Mouse (Mus musculus) spleen, adult 12 weeks (tissue): ENCODE measurements around the gene Enox1.

Source experiments
- DNase-seq: peaks from one replicate; pipeline ENCODE4 v3.0.0; 2022; ENCODE audit warnings: low spot score

Gene Enox1

DNA sequence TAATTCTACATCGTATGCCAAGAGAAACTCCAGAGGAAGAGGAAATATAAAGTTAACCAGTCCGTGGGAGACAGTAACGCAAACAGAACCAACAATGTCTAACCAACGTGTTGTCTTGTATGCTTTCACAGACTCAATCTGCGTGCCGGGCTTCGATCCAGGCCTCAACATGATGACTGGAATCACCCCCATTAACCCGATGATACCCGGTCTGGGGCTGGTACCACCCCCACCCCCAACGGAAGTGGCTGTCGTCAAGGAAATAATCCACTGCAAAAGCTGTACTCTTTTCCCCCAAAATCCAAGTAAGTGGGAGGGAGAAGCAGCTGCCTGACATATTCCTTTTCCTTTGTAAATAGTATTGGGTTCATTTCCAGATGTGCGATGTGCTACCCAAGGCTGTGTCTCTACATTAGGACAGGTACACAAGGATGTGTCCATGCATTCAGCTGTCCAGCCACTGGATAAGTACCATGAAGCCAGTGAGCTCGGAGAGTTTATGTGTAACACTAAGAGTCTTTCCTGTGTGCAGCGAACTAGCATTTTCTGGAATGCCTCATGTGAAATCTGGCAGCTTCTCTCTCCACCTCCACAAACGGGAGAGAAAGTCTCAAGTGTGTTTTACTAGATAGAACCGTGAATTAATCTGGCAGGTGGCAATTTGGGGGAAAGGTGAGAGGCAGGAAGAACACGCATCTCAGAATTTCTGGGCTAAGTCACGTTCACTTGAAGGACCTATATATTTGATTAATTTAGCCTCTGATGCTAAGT lies 421.1 kb downstream of the Enox1 start:
- DNase-seq: no peak

DNA sequence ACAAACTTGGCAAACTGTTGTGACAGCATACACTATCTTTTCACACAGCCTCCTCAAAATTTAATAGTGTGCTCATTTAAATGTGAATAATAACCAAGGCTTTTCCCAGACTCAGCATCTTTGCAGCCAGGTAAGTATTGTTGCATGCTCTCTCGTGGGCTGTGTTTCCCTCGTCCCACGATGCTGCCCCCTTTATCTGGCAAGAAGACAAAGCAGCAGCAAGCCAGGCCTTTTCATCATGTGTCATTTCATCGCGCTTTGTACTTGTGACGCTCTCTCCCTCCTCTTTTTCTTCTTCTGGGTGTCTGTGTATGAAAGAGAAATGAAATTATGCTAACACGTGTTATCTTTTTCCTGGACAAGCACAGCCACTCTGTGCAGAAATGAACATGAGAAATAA lies 421.8 kb downstream of the Enox1 start:
- no peak for DNase-seq

DNA sequence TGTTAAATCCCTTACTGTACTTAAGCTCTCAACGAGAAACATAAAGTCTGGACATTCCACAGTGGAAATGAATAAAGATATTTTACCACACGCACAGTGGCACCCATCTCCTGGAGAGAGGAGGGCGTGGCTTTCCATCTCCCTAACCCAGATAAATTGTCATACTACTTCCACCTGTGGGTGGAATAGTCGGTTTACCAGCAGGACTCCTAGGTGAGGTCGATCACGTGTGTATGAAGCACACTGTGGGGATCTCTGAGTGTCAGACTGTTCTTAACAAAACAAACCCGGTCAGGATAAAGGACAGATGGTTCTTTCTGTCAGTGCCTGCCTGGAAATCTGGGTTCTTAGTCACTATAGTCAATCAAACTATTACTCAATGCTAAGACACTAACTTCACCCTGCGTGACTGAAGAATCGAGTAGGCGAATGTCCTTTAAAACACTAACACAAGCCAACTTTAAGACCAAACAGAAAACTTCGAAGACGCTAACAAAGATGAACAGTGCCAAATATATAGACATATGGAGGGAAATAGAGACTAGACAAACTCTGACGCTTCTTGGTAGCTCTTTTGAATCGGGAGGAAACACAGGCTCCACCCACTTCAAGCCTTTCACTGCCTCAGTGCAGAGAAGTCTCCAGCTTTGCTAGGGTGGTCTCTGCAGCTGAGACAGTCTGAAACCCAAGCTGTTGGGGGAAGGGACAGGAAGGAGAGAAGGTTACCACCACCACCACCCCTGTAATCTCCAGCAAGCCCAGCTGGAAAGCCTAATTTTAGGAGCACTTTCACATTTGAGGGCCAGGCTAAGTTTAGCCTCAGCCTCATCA lies 423.8 kb downstream of the Enox1 start:
- no peak for DNase-seq

DNA sequence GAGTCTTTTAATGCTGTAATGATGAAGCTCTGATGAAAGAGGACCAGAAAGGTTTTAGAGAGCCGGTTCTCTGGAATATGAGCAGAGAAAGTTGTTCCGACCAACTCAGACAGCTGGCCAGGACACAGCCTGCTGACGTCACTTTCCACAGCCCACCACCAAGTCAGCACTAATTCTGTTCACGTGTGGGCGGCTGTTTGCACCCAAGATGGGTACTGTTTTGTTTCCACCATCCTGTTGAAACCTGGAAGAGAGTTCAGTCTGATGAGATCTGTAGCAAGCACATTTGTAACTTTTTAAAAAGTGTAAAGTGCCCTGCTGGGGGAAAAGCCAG lies 424.3 kb downstream of the Enox1 start:
- DNase-seq: no peak

GRCm38 (mm10) chr14:77581616-77582015 lies 425.1 kb downstream of the Enox1 start:
- DNase-seq: no peak

DNA sequence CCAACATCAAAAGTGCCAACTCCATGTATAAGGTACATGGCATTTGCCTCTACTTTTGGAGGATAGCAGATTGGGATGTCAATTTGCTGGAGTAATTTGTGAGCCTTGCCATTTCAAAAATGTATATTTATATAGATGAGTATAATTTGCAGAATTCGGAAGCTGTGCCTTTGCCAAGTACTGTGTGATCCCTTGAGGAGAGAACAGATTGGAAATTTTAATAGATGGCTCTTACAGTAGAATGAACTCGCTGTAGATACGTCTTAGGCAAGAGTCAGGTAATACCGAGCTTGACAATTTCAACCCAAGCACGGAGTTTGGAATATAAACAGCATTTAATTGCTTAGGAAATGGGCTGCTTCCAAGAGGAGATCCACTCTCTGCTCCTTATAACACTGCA lies 427.9 kb downstream of the Enox1 start:
- DNase-seq: no peak

GRCm38 (mm10) chr14:77585031-77585800 lies 428.7 kb downstream of the Enox1 start:
- no peak for DNase-seq

GRCm38 (mm10) chr14:77586033-77586432 lies 429.5 kb downstream of the Enox1 start:
- DNase-seq: no peak

DNA sequence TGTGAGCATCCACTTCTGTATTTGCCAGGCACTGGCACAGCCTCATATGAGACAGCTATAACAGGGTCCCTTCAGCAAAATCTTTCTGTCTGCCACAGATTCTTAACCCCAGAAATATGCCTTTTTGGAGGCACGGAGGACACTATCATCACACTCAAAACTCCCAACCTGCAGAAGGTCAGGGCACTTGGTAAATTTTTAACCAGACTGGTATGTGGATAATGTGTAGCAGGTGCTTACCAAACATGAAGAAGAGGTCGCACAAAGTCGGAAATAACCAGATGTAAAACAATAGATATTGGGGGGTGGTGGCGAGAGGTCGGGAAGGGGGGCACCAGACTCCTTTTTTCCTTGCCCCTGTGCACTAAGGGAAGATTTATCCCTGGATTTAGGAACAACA lies 430.6 kb downstream of the Enox1 start:
- DNase-seq: no peak

- no peak for DNase-seq
These were observed 436.7 kb downstream of the Enox1 start for GRCm38 (mm10) chr14:77593136-77593838.

DNA sequence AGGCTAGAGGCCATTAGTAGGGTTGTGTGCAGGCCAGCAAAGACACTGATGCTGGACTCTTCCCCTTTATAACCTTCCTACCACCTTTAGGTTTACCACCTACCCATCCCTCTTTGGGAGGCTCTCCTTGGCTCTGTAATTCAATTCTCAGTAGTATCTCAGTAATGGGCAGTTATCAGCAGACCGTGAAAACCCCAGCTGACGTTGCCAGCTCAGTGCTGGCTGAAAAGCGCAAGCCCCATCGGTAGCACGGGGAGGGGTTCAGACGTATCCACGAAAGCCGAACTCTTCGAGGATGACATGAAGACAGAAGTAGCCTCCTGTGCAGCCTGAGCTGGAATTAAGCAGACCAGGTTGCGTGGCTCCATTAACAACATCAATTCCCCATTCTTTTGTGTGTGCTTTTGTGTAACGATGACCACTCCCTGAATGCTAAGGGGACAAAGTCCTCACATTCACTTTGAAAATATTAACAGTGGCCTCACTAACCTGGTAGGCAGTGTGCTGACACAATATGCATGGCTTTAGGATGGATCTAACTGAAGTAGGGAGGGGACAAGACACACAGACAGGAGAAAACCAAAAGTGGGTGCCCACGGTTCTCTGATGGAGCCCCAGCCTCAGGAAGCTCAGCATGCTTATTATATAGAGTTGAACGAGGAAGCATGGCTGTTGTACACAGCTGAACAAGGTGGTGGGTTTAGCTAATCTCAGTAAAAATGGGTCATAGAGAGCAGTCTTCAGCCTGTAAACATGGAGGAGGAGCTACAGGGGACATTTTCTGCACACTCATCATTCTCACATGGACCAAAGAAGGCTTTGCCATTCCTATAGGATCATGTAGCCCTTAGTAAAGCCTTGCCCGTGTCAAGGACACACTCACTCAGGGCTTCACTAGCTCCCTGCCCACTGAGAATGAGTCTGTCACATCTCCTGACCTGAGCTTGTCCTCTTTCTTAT lies 439.9 kb downstream of the Enox1 start:
- no peak for DNase-seq

- DNase-seq: no peak
These were observed 442.6 kb downstream of the Enox1 start for GRCm38 (mm10) chr14:77599016-77599704.

DNA sequence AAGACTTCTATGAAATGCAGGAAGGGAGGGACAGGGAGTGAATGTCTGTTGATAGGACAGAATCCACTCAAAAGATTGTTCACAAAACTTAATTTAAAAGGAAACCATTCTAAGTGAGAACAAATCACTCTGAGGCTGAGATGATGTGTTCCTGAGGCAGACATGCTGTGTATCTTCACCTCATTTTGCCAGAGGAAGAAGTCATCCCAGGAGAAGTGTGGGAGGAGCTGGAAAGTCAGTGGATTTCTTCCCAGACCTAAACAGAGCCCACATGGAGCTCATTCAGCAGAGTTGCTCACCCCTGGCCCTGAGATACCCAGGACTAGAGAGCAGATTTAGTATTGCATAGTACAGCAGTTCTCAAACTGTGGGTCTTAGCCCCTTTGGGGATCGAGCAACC lies 444.2 kb downstream of the Enox1 start:
- no peak for DNase-seq

DNA sequence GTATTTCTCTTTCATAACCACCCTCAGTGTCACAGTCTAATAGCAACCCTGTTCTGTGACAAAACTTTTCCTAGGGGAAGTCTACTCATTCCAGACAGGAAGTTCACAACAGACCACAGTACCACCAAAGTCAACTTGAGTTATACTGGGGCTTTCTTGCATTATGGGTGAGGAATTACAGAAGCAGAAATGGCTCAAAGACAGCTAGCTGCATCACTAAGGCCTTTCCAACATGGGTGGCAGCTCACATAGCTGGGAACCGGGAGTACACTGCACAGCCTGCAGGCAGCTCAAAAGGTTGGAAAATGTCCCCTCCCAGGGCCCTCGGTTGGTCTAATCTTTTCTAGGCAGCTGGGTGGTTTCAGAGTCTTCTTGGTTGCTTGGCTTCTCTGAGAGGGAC lies 444.9 kb downstream of the Enox1 start:
- DNase-seq: no peak

GRCm38 (mm10) chr14:77608182-77608839 lies 451.7 kb downstream of the Enox1 start:
- DNase-seq: no peak

GRCm38 (mm10) chr14:77615201-77615600 lies 458.6 kb downstream of the Enox1 start:
- no peak for DNase-seq

DNA sequence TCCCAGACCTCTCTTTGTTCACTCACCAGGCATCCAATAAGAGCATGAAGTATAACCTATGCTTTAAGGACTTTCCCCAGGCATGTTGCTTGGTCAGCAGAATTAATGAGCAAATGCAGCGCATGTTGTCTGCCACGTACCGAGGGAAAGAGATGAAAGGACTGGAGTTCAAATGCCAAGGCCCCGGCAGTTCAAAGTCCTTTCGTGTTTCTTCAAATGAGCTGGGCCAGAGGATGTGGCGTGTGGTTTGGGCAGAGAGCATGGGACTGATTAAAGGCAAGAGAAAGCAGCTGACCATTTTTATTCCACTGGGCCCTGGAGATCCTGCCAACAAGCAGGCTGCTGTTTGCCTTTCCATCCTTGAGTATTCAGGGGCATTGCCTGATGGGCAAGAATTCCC lies 460.7 kb downstream of the Enox1 start:
- no peak for DNase-seq

DNA sequence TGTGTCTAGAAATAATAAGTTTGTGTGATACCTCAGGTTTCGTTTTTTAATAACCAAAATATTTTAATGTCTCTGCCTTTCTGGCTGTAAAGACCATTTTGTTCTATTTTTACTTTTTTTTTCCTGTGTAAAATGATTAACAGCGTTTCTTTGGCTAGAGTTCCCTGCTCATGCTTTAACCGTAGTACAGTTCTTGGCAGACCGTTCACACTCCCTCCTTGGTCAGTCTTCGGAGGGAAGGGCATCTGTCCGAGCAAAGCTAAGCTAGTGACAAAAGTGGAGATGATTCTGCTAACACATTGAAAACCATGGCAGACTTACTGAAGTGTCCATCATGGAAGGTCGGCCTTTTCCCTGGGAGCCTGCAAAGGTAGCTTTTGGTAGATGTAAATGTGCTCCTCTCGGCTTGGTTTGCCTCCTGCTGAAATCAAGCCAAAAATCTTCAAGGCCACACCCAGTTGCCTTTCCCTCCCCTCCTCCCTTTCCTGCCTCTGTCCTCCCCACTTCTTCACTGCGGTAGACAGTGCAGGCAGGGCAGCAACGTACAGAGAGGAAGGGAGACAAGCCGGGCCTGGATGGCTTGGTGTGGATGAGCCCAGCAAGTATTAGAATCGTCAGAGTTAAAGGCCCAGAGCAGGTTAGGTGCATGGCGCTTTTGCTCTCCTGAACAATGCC lies 461.7 kb downstream of the Enox1 start:
- DNase-seq: no peak
